17 mouse cellular contexts compared by ENCODE assay signal in genomic region chr11:23074841-23075240, GRCm38 (mm10).
DNase-seq lines count a peak whose midpoint lies in the region; ATAC-seq and TF ChIP-seq lines count a peak whose summit lies in the region.
"Had no signal": no experiment of that assay in that cellular context is flagged by ENCODE, and none has a peak within 500 bp of the region (broad histone marks: within the 10 kb centered on the region; RNA-seq: fewer than 3 reads in every experiment).

No protein-coding gene starts in this region.

- H3K36me3 ChIP-seq in hindbrain, embryonic 16.5 days (ENCODE audit: control insufficient read depth, insufficient read depth, low read length): no peaks in the 10 kb centered on the region
- H3K36me3 ChIP-seq: forebrain, embryonic 12.5 days; limb, embryonic 12.5 days; stomach, embryonic 15.5 days had no signal

- no peaks in the 10 kb centered on the region for H3K4me1 ChIP-seq in hindbrain, embryonic 16.5 days (ENCODE audit: control insufficient read depth, insufficient read depth, low read depth, low read length)
- H3K4me1 ChIP-seq: forebrain, embryonic 12.5 days; limb, embryonic 12.5 days; stomach, embryonic 15.5 days had no signal

- H3K27ac ChIP-seq in left cerebral cortex, adult 2 months: no peak overlapping the region
- no peak overlapping the region for H3K27ac ChIP-seq in hindbrain, embryonic 16.5 days (ENCODE audit: low read depth, low read length)
- H3K27ac ChIP-seq: forebrain, embryonic 12.5 days; limb, embryonic 12.5 days; liver, embryonic 14.5 days; stomach, embryonic 15.5 days had no signal

- no peak for TF ChIP-seq CTCF in left cerebral cortex, adult 2 months (IDR thresholded peaks at IDR 0.05)

- H3K4me3 ChIP-seq in left cerebral cortex, adult 2 months: no peak overlapping the region
- no peak overlapping the region for H3K4me3 ChIP-seq in hindbrain, embryonic 16.5 days (ENCODE audit: low read length)
- H3K4me3 ChIP-seq: forebrain, embryonic 12.5 days; limb, embryonic 12.5 days; stomach, embryonic 15.5 days had no signal

- H3K9ac ChIP-seq in hindbrain, embryonic 16.5 days (ENCODE audit: low read depth, low read length): no peak overlapping the region
- H3K9ac ChIP-seq: forebrain, embryonic 12.5 days; limb, embryonic 12.5 days; liver, embryonic 14.5 days; stomach, embryonic 15.5 days had no signal

- ATAC-seq in hindbrain, embryonic 16.5 days: no peak

- no peak overlapping the region for H3K4me2 ChIP-seq in hindbrain, embryonic 16.5 days (ENCODE audit: low read length)
- H3K4me2 ChIP-seq: forebrain, embryonic 12.5 days; limb, embryonic 12.5 days; stomach, embryonic 15.5 days had no signal

- H3K9me3 ChIP-seq in hindbrain, embryonic 16.5 days (ENCODE audit: control insufficient read depth, low read length): no peaks in the 10 kb centered on the region
- H3K9me3 ChIP-seq: forebrain, embryonic 12.5 days; limb, embryonic 12.5 days; stomach, embryonic 15.5 days had no signal

- H3K27me3 ChIP-seq in hindbrain, embryonic 16.5 days (replicated peaks; ENCODE audit: control insufficient read depth, insufficient read depth, low read length): no peaks in the 10 kb centered on the region
- H3K27me3 ChIP-seq: forebrain, embryonic 12.5 days; limb, embryonic 12.5 days; stomach, embryonic 15.5 days had no signal

- DNase-seq in left cerebral cortex, adult 11 months (ENCODE audit: low spot score): peak; percentile 39
- DNase-seq in left cerebral cortex, postnatal 4 days: no peak
- DNase-seq in MN1 (ENCODE audit: low spot score): peak; percentile 35
- peak; percentile 28 for DNase-seq in adrenal gland, postnatal 10 days
- peak; percentile 9 to 15 for DNase-seq in left cerebral cortex, adult 2 months (ENCODE audit: extremely low spot score in 1 of 2, low spot score in 2 of 2)
- no peak for DNase-seq in embryo, embryonic 10.5 days (ENCODE audit: low spot score)
- no peak for DNase-seq in gastrocnemius, postnatal 14 days
- DNase-seq: cerebellum, adult 11 months; heart, postnatal 14 days; lung, postnatal 14 days; spleen, adult 18-20 months; thymus, postnatal 25 days had no signal

- intact Hi-C loops in left cerebral cortex, postnatal 4 days (cut with DNase I): no loop called here
- intact Hi-C loops in left cerebral cortex, adult 2 months (cut with DNase I): no loop called here
- intact Hi-C loops in gastrocnemius, postnatal 14 days (cut with DNase I; ENCODE audit: low total_unique reads): no loop called here

- 77% methylated on average over 7 of the region's 7 CpGs for WGBS in hindbrain, embryonic 16.5 days

Comparison
In these comparisons a context has a peak if more than half of its experiments do, and no peak if none do; other contexts are left out.
1. DNase-seq: peak in left cerebral cortex, adult 11 months (single experiment), MN1 (single experiment), adrenal gland, postnatal 10 days (single experiment) and left cerebral cortex, adult 2 months (2 of 2); none in left cerebral cortex, postnatal 4 days (single experiment), embryo, embryonic 10.5 days (single experiment) and gastrocnemius, postnatal 14 days (single experiment).